Mouse (Mus musculus) ES-Bruce4 (cell line): Measurements from ENCODE around the gene Laptm5.

Source experiments
- CTCF ChIP-seq: IDR thresholded peaks from one replicate; pipeline ENCODE4 v1.8.1; 2011; ENCODE audit warnings: low read depth, low read length
- EP300 ChIP-seq: IDR thresholded peaks from 2 replicates; pipeline ENCODE4 v1.6.1; 2011; ENCODE audit warnings: low read depth, low read length; ENCODE audit not compliant: insufficient read depth
- POLR2A ChIP-seq: IDR thresholded peaks from one replicate; pipeline ENCODE4 v1.8.1; 2011; ENCODE audit warnings: low read length; ENCODE audit not compliant: insufficient read depth

GRCm38 (mm10) chr4:130916639-130917038 is 3.7 kb downstream of the Laptm5 start:
- TF ChIP-seq CTCF (no peak), POLR2A (no peak), EP300 (no peak)
